In genomic region chr3:137623581-137624362, GRCm38 (mm10) we compare ENCODE assay signal across 8 mouse cellular contexts. TPM values are rescaled to one million over a fixed set of nuclear protein-coding genes. Genes with fewer than 3 reads are reported as not detected.
A peak's percentile ranks its signal among the peaks of the same experiment; 100 is the strongest.
DNase-seq lines count a peak whose midpoint lies in the region; ATAC-seq and TF ChIP-seq lines count a peak whose summit lies in the region.

No protein-coding gene starts in this region.

- no peaks in the 10 kb centered on the region for H3K36me3 ChIP-seq in spleen, adult 2 months (ENCODE audit: control insufficient read depth, insufficient read depth, low read length)
- no peaks in the 10 kb centered on the region for H3K36me3 ChIP-seq in intestine, postnatal 0 days (ENCODE audit: control insufficient read depth, insufficient read depth)
- no peaks in the 10 kb centered on the region for H3K36me3 ChIP-seq in liver, embryonic 16.5 days (ENCODE audit: control insufficient read depth, insufficient read depth)
- no peaks in the 10 kb centered on the region for H3K36me3 ChIP-seq in neural tube, embryonic 12.5 days

- H3K4me1 ChIP-seq in spleen, adult 2 months (ENCODE audit: control insufficient read depth, insufficient read depth, insufficient read length) = no peaks in the 10 kb centered on the region; the same call in 1 of the 2 replicates
- no peaks in the 10 kb centered on the region for H3K4me1 ChIP-seq in intestine, postnatal 0 days (replicated peaks; ENCODE audit: control insufficient read depth, insufficient read depth, low read length)
- no peaks in the 10 kb centered on the region for H3K4me1 ChIP-seq in liver, embryonic 16.5 days (ENCODE audit: control insufficient read depth, low read depth, low read length)
- peaks cover 11% of the 10 kb centered on the region for H3K4me1 ChIP-seq in neural tube, embryonic 12.5 days

- H3K4me2 ChIP-seq in intestine, postnatal 0 days (replicated peaks; ENCODE audit: low read depth) = peak overlapping the region; percentile 96
- H3K4me2 ChIP-seq in liver, embryonic 16.5 days (ENCODE audit: low read depth, low read length) = peak overlapping the region; percentile 68
- peak overlapping the region; percentile 84 for H3K4me2 ChIP-seq in neural tube, embryonic 12.5 days (replicated peaks)

- TF ChIP-seq POLR2A in spleen, adult 2 months (IDR thresholded peaks at IDR 0.05; ENCODE audit: low read depth, low read length) = no peak

- H3K27me3 ChIP-seq in spleen, adult 2 months (ENCODE audit: control insufficient read depth, insufficient read depth, low read length) = no peaks in the 10 kb centered on the region; the same call in 1 of the 2 replicates
- no peaks in the 10 kb centered on the region; the same call in 1 of the 2 replicates for H3K27me3 ChIP-seq in intestine, postnatal 0 days (replicated peaks; ENCODE audit: control insufficient read depth, insufficient read depth, low read length)
- H3K27me3 ChIP-seq in liver, embryonic 16.5 days (ENCODE audit: control insufficient read depth, insufficient read depth, low read depth, low read length) = peaks cover 11% of the 10 kb centered on the region; the same call in 1 of the 2 replicates
- H3K27me3 ChIP-seq in neural tube, embryonic 12.5 days (replicated peaks) = peaks cover 16% of the 10 kb centered on the region

- no peaks in the 10 kb centered on the region for H3K9me3 ChIP-seq in intestine, postnatal 0 days (ENCODE audit: control insufficient read depth)
- H3K9me3 ChIP-seq in liver, embryonic 16.5 days (replicated peaks; ENCODE audit: control insufficient read depth, low read length) = no peaks in the 10 kb centered on the region
- H3K9me3 ChIP-seq in neural tube, embryonic 12.5 days = no peaks in the 10 kb centered on the region

- WGBS in spleen, adult 2 months = 2% methylated on average over 46 of the region's 47 CpGs
- under 1% methylated on average over 46 of the region's 47 CpGs for WGBS in intestine, postnatal 0 days
- 1% methylated on average over 46 of the region's 47 CpGs for WGBS in liver, embryonic 16.5 days (ENCODE audit: insufficient replicate concordance)
- under 1% methylated on average over 47 of the region's 47 CpGs for whole genome bisulfite sequencing in neural tube, embryonic 12.5 days

- H3K4me3 ChIP-seq in spleen, adult 2 months (ENCODE audit: extremely low read depth, insufficient read depth, insufficient read length) = peak overlapping the region; percentile 44; the same call in 1 of the 2 replicates
- peak overlapping the region; percentile 55 for H3K4me3 ChIP-seq in intestine, postnatal 0 days (ENCODE audit: low read depth, low read length)
- peak overlapping the region; percentile 58 for H3K4me3 ChIP-seq in liver, embryonic 16.5 days (ENCODE audit: low read depth, low read length)
- peak overlapping the region; percentile 41 for H3K4me3 ChIP-seq in neural tube, embryonic 12.5 days

- DNase-seq in spleen, adult 2 months (ENCODE audit: low read depth in 1 of 2, low spot score in 2 of 2) = no peak
- no peak for DNase-seq in spleen, adult 12 weeks (ENCODE audit: low spot score)
- DNase-seq in embryo, embryonic 10.5 days (ENCODE audit: low spot score) = peak; percentile 82
- peak; percentile 98 for DNase-seq in heart, adult 11 months
- DNase-seq in thymus, postnatal 4 days = peak; percentile 42

- no peak for TF ChIP-seq CTCF in spleen, adult 2 months (IDR thresholded peaks at IDR 0.05; ENCODE audit: extremely low read depth, insufficient read depth, insufficient read length, insufficient replicate concordance)
- no peak for TF ChIP-seq CTCF in intestine, postnatal 0 days (IDR thresholded peaks at IDR 0.05; ENCODE audit: low read depth)

- peak overlapping the region; percentile 38 for H3K9ac ChIP-seq in intestine, postnatal 0 days (ENCODE audit: low read depth, low read length)
- no peak overlapping the region for H3K9ac ChIP-seq in liver, embryonic 16.5 days (ENCODE audit: low read depth, low read length)
- peak overlapping the region; percentile 48 for H3K9ac ChIP-seq in neural tube, embryonic 12.5 days

- ATAC-seq in intestine, postnatal 0 days = peak; percentile 83
- ATAC-seq in liver, embryonic 16.5 days (ENCODE audit: low read depth) = peak; percentile 78
- peak; percentile 95 for ATAC-seq in neural tube, embryonic 12.5 days (ENCODE audit: low FRiP score, low read depth)

- H3K27ac ChIP-seq in spleen, adult 2 months (ENCODE audit: insufficient read depth, low read length) = no peak overlapping the region
- H3K27ac ChIP-seq in intestine, postnatal 0 days (ENCODE audit: low read depth, low read length) = no peak overlapping the region
- no peak overlapping the region for H3K27ac ChIP-seq in liver, embryonic 16.5 days (ENCODE audit: low read length)
- no peak overlapping the region for H3K27ac ChIP-seq in neural tube, embryonic 12.5 days

RNA-seq across cellular contexts. Expression of gene Ddit4l, which starts 2.4 kb away (rescaled TPM):
- polyA plus RNA-seq in spleen, adult 2 months (2012; rRNA removed) = 0.15 and 0.32 TPM in 2 replicates
- polyA plus RNA-seq in intestine, postnatal 0 days (2015; fragmentation: Nextera tagmentation; extraction: Ambion mirVana) = 0.95 and 1.7 TPM in 2 replicates
- polyA plus RNA-seq in liver, embryonic 16.5 days (2015; fragmentation: Nextera tagmentation; extraction: Ambion mirVana) = 0.97 and 1.4 TPM in 2 replicates
- polyA plus RNA-seq in neural tube, embryonic 12.5 days (2016; fragmentation: Nextera tagmentation; extraction: Ambion mirVana) = 14.9 and 15.0 TPM in 2 replicates

RNA-seq across cellular contexts. Expression of gene Gm21962, which starts 47.6 kb away (rescaled TPM):
- polyA plus RNA-seq in spleen, adult 2 months (2012; rRNA removed) = not detected in 2 replicates
- not detected in 2 replicates for polyA plus RNA-seq in intestine, postnatal 0 days (2015; fragmentation: Nextera tagmentation; extraction: Ambion mirVana)
- not detected in 2 replicates for polyA plus RNA-seq in liver, embryonic 16.5 days (2015; fragmentation: Nextera tagmentation; extraction: Ambion mirVana)
- not detected in 2 replicates for polyA plus RNA-seq in neural tube, embryonic 12.5 days (2016; fragmentation: Nextera tagmentation; extraction: Ambion mirVana)

Comparison
In these comparisons a context has a peak if more than half of its experiments do, and no peak if none do; other contexts are left out.
1. DNase-seq: peak in embryo, embryonic 10.5 days (single experiment), heart, adult 11 months (single experiment) and thymus, postnatal 4 days (single experiment); none in spleen, adult 2 months (0 of 2) and spleen, adult 12 weeks (single experiment).
2. Peak in every context shown above with its lines, with median percentiles within 50 percentile points of each other: H3K4me3 ChIP-seq, ATAC-seq and H3K4me2 ChIP-seq.